Mouse (Mus musculus): ENCODE results near the gene Vps26b. TPM values are rescaled to one million over a fixed set of nuclear protein-coding genes. Genes with fewer than 3 reads are reported as not detected.

Gene Vps26b
- polyA plus RNA-seq, 1 experiment from 2014 or later: 39.8 TPM

GRCm38 (mm10) chr9:26985668-26986277 lies 44.1 kb downstream of the Vps26b start:
- Histone ChIP-seq H3K9ac (no peak overlapping the region), H3K27ac (no peak overlapping the region), H3K4me2 (replicated peaks) (no peak overlapping the region), H3K36me3 (peaks cover 74% of the 10 kb centered on the region), H3K27me3 (no peaks in the 10 kb centered on the region), H3K9me3 (no peaks in the 10 kb centered on the region), H3K4me3 (no peak overlapping the region), H3K4me1 (no peaks in the 10 kb centered on the region)
- ATAC-seq (ENCODE audit: low FRiP score, low read depth): no peak
- WGBS: 92% methylated on average over 6 of the region's 6 CpGs

DNA sequence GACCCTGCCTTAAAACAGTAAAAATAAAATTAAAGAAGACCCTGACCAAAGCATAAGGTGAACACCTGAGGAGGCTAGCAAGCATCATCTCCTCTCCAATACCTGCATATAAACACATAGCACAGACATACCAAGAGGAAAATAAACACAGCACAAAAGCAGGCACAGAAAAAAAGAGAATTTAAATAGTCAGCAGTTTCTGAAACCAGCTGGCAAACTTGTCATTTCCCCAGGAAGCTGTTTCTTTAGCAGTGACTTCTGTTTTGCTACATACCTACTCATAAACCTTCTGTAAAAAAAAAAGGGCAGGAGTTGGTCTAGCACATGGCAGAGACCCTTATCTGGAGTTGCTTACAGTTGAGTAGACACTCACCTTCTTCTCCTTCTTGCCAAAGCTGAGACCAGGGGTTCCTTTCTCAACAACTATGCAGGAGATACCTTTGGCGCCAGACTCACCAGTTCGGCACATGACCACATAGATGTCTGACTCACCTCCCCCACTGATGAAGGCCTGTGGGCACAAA lies 44.7 kb downstream of the Vps26b start:
- H3K9ac ChIP-seq: no peak overlapping the region
- no peaks in the 10 kb centered on the region for H3K27me3 ChIP-seq
- H3K27ac ChIP-seq: no peak overlapping the region
- peaks cover 72% of the 10 kb centered on the region for H3K36me3 ChIP-seq
- 82% methylated on average over 2 of the region's 2 CpGs for WGBS
- no peak overlapping the region for H3K4me2 ChIP-seq (replicated peaks)
- H3K9me3 ChIP-seq: no peaks in the 10 kb centered on the region
- H3K4me1 ChIP-seq: no peaks in the 10 kb centered on the region
- ATAC-seq (ENCODE audit: low FRiP score, low read depth): no peak
- no peak overlapping the region for H3K4me3 ChIP-seq

DNA sequence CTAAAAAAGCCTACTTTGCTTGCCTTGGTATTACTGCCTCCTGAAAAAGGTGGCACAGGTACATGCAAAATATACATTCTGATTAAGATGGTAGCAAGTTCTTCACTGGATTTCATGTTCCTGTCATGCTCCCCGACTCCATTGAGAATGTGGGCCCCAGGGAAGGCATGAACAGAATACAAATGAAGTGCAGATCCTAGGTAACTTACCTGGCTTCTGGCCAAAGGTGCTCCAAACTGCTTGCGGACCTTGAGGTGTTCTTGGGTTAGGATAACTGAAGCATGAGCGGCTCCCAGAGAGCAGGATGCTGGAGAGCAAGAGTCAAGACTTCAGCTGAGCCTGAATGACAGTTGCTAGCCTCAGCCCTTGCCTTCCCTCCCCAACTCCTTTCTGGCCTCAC lies 51.1 kb downstream of the Vps26b start:
- no peak overlapping the region for H3K4me3 ChIP-seq
- H3K27ac ChIP-seq: no peak overlapping the region
- no peaks in the 10 kb centered on the region for H3K27me3 ChIP-seq
- no peak overlapping the region for H3K4me2 ChIP-seq (replicated peaks)
- H3K36me3 ChIP-seq: peaks cover 62% of the 10 kb centered on the region
- H3K4me1 ChIP-seq: no peaks in the 10 kb centered on the region
- WGBS: 93% methylated on average over 3 of the region's 3 CpGs
- H3K9ac ChIP-seq: no peak overlapping the region
- ATAC-seq (ENCODE audit: low FRiP score, low read depth): no peak
- H3K9me3 ChIP-seq: no peaks in the 10 kb centered on the region

- no peak overlapping the region for H3K9ac ChIP-seq
- H3K36me3 ChIP-seq: peaks cover 66% of the 10 kb centered on the region
- no peak overlapping the region for H3K4me2 ChIP-seq (replicated peaks)
- H3K27me3 ChIP-seq: no peaks in the 10 kb centered on the region
- ATAC-seq (ENCODE audit: low FRiP score, low read depth): no peak
- 93% methylated on average over 9 of the region's 9 CpGs for WGBS
- no peak overlapping the region for H3K4me3 ChIP-seq
- no peaks in the 10 kb centered on the region for H3K9me3 ChIP-seq
- no peak overlapping the region for H3K27ac ChIP-seq
- H3K4me1 ChIP-seq: no peaks in the 10 kb centered on the region
Observed at GRCm38 (mm10) chr9:26977754-26978153, 52.1 kb downstream of the Vps26b start.

Other genes with a start within 250 kb of the Vps26b start
- 3.4 and 3.6 TPM in 2 replicates for gene Glb1l2, start 223.6 kb downstream of the Vps26b start, polyA plus RNA-seq (2015; fragmentation: Nextera tagmentation; extraction: Ambion mirVana)
- not detected in 2 replicates for gene Glb1l3, start 169.2 kb downstream of the Vps26b start, polyA plus RNA-seq (2015; fragmentation: Nextera tagmentation; extraction: Ambion mirVana)
- gene Gm1110, start 107.0 kb downstream of the Vps26b start, polyA plus RNA-seq (2015; fragmentation: Nextera tagmentation; extraction: Ambion mirVana): 0.11 TPM in 1 of 2 replicates, not detected in the other
- gene Acad8, start 30.5 kb downstream of the Vps26b start, polyA plus RNA-seq (2015; fragmentation: Nextera tagmentation; extraction: Ambion mirVana): 53.4 and 58.5 TPM in 2 replicates
- 148 and 153 TPM in 2 replicates for gene Thyn1, start 30.4 kb downstream of the Vps26b start, polyA plus RNA-seq (2015; fragmentation: Nextera tagmentation; extraction: Ambion mirVana)
- 24.0 and 25.8 TPM in 2 replicates for gene Ncapd3, start 110 bp upstream of the Vps26b start, polyA plus RNA-seq (2015; fragmentation: Nextera tagmentation; extraction: Ambion mirVana)
- gene Jam3, start 125.4 kb upstream of the Vps26b start, polyA plus RNA-seq (2015; fragmentation: Nextera tagmentation; extraction: Ambion mirVana): 141 and 144 TPM in 2 replicates